ENCODE assay signal across 8 mouse cellular contexts in genomic region chr5:122317329-122318045, GRCm38 (mm10). TPM values are rescaled to one million over a fixed set of nuclear protein-coding genes. Genes with fewer than 3 reads are reported as not detected.
DNase-seq lines count a peak whose midpoint lies in the region.

No protein-coding gene starts in this region.

- DNase-seq in adrenal gland, postnatal 10 days = peak; percentile 75
- no peak for DNase-seq in adrenal gland, adult 8-10 months
- DNase-seq in kidney, postnatal 36 days = peak; percentile 56 to 72
- no peak for DNase-seq in kidney, postnatal 10 days
- peak; percentile 70 for DNase-seq in adrenal gland, postnatal 14 days
- peak; percentile 28 for DNase-seq in induced T-regulatory cell, adult 2 months (ENCODE audit: low read depth)
- no peak for DNase-seq in right cerebral cortex, postnatal 25 days
- DNase-seq in ovary, postnatal 10 days (ENCODE audit: low spot score) = no peak

RNA-seq across cellular contexts. Expression of gene Pptc7, which starts 33.3 kb away (rescaled TPM):
- 10 to 100 TPM; 36.7 to 49.2 TPM for total RNA-seq in adrenal gland, postnatal 10 days (2021)
- total RNA-seq in adrenal gland, adult 8-10 months (2022) = 10 to 100 TPM; 65.9 to 69.7 (median 68.8) TPM
- 42.4 and 44.7 TPM in 2 replicates for total RNA-seq in adrenal gland, postnatal 14 days (2021)

RNA-seq across cellular contexts. Expression of gene Rad9b, which starts 36.5 kb away (rescaled TPM):
- 1 to 10 TPM; 4.6 to 4.8 TPM for total RNA-seq in adrenal gland, postnatal 10 days (2021)
- total RNA-seq in adrenal gland, adult 8-10 months (2022) = 1 to 10 TPM; 2.4 to 5.4 (median 4.5) TPM
- total RNA-seq in adrenal gland, postnatal 14 days (2021) = 3.2 and 4.0 TPM in 2 replicates

RNA-seq across cellular contexts. Expression of gene Vps29, which starts 36.7 kb away (rescaled TPM):
- 100 to 1,000 TPM; 121 to 131 TPM for total RNA-seq in adrenal gland, postnatal 10 days (2021)
- total RNA-seq in adrenal gland, adult 8-10 months (2022) = 100 to 1,000 TPM; 147 to 170 (median 156) TPM
- total RNA-seq in adrenal gland, postnatal 14 days (2021) = 127 TPM in 2 replicates

RNA-seq across cellular contexts. Expression of gene Tctn1, which starts 53.2 kb away (rescaled TPM):
- total RNA-seq in adrenal gland, postnatal 10 days (2021) = 10 to 100 TPM; 11.1 to 13.5 TPM
- total RNA-seq in adrenal gland, adult 8-10 months (2022) = 10 to 100 TPM; 14.8 to 34.9 (median 23.1) TPM
- total RNA-seq in adrenal gland, postnatal 14 days (2021) = 12.7 and 14.5 TPM in 2 replicates

RNA-seq across cellular contexts. Expression of gene Gpn3, which starts 54.2 kb away (rescaled TPM):
- total RNA-seq in adrenal gland, postnatal 10 days (2021) = 10 to 100 TPM; 27.2 to 33.8 TPM
- 10 to 100 TPM; 31.5 to 38.5 (median 35.0) TPM for total RNA-seq in adrenal gland, adult 8-10 months (2022)
- total RNA-seq in adrenal gland, postnatal 14 days (2021) = 34.9 and 36.4 TPM in 2 replicates

Comparison
In these comparisons a context has a peak if more than half of its experiments do, and no peak if none do; other contexts are left out.
1. DNase-seq: peak in adrenal gland, postnatal 10 days (single experiment), kidney, postnatal 36 days (2 of 2), adrenal gland, postnatal 14 days (single experiment) and induced T-regulatory cell, adult 2 months (single experiment); none in adrenal gland, adult 8-10 months (single experiment), kidney, postnatal 10 days (single experiment), right cerebral cortex, postnatal 25 days (single experiment) and ovary, postnatal 10 days (single experiment).